Mouse (Mus musculus): Measurements from ENCODE around the gene Sh3kbp1.
A peak's percentile ranks its signal among the peaks of the same experiment; 100 is the strongest.

GRCm38 (mm10) chrX:159757854-159758540, 130.9 kb downstream of the Sh3kbp1 start:
- TF ChIP-seq HCFC1 (IDR thresholded peaks at IDR 0.05; ENCODE audit: low read depth, low read length) (no peak), MAFK (IDR thresholded peaks at IDR 0.05; ENCODE audit: borderline replicate concordance, low read depth, low read length) (no peak), ETS1 (IDR thresholded peaks at IDR 0.05; ENCODE audit: low read depth, low read length) (peak; percentile 52; the same call in 1 of the 2 replicates), RAD21 (IDR thresholded peaks at IDR 0.05; ENCODE audit: low read depth, low read length) (no peak), EP300 (IDR thresholded peaks at IDR 0.05; ENCODE audit: low read depth in 1 of 2, low read length in 2 of 2) (peak in 1 of 2 experiments; percentile 38; a peak in 2 of 4 replicates), CHD1 (IDR thresholded peaks at IDR 0.05; ENCODE audit: low read depth, low read length) (no peak), KAT2A (conservative IDR thresholded peaks at IDR 0.05; ENCODE audit: low read depth, low read length) (no peak), JUND (IDR thresholded peaks at IDR 0.05; ENCODE audit: low read depth, low read length) (no peak), POLR2AphosphoS5 (IDR thresholded peaks at IDR 0.05; ENCODE audit: borderline replicate concordance, low read depth, low read length) (no peak), MAX (IDR thresholded peaks at IDR 0.05; ENCODE audit: low read length) (no peak), POLR2A (IDR thresholded peaks at IDR 0.05; ENCODE audit: control insufficient read depth in 1 of 2, insufficient read depth in 1 of 2, low read depth in 1 of 2, low read length in 2 of 2, poor library complexity in 1 of 2) (peak in 1 of 2 experiments; percentile 52; a peak in 1 of 4 replicates), GATA1 (IDR thresholded peaks at IDR 0.05; ENCODE audit: low read depth, low read length) (peak; percentile 67), MYC (IDR thresholded peaks at IDR 0.05; ENCODE audit: low read depth, low read length) (no peak), TBP (IDR thresholded peaks at IDR 0.05; ENCODE audit: low read depth, low read length) (no peak)
